Mouse (Mus musculus) myocyte (in vitro differentiated cells): ENCODE results near the gene Baiap2.

Experiments
- E2F4 ChIP-seq: IDR thresholded peaks from one replicate; pipeline ENCODE4 v1.6.1; 2011; ENCODE audit warnings: mild to moderate bottlenecking, control low read depth, moderate library complexity; ENCODE audit not compliant: insufficient read depth
- MAX ChIP-seq: IDR thresholded peaks from one replicate; pipeline ENCODE4 v1.6.1; 2011; ENCODE audit warnings: low read depth, mild to moderate bottlenecking, control low read depth
- POLR2A ChIP-seq: IDR thresholded peaks from one replicate; pipeline ENCODE4 v1.6.1; 2011; ENCODE audit warnings: low read depth, mild to moderate bottlenecking, control low read depth, moderate library complexity; ENCODE audit not compliant: insufficient read length
- REST ChIP-seq: IDR thresholded peaks from one replicate; pipeline ENCODE4 v1.6.1; 2011; ENCODE audit warnings: mild to moderate bottlenecking, control low read depth, moderate library complexity; ENCODE audit not compliant: insufficient read depth, insufficient read length

DNA sequence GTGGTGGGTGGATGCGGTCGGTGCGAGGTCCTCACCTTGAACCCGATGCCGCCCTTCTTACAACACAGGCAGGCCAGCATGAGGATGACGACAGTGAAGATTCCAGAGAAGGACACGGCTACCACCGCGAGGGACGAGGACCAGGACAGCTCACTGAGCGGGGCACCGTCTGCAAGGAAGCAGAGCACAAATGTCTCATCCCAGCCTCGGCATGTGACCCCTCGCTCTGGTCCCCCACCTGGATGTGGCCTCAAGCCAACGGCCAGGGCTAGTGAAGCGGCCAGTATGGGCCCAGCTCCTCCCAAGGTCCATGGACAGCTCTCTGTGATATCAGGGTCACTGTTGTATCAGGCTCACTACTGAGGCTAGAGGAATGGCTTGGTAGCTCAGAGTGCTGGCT, 78.8 kb downstream of the Baiap2 start:
- TF ChIP-seq E2F4, result no peak
- TF ChIP-seq POLR2A, result no peak
- no peak for TF ChIP-seq MAX
- no peak for TF ChIP-seq REST
